Mouse (Mus musculus) thymus, adult 2 months (tissue): ENCODE measurements around the gene Usp24.

ENCODE experiments used
- CTCF ChIP-seq: fragments of 200-500 bp; IDR thresholded peaks from 2 replicates; pipeline ENCODE4 v1.5.1; 2012; ENCODE audit warnings: mild to moderate bottlenecking, control low read depth, low read length, moderate library complexity, borderline replicate concordance; ENCODE audit not compliant: control insufficient read depth, poor library complexity, insufficient read depth; ENCODE audit errors: extremely low read depth
- POLR2A ChIP-seq: fragments of 200-500 bp; IDR thresholded peaks from 2 replicates; pipeline ENCODE4 v1.6.1; 2012; ENCODE audit warnings: mild to moderate bottlenecking, low read length, control low read depth, moderate library complexity; ENCODE audit not compliant: control insufficient read depth, poor library complexity, insufficient read depth; ENCODE audit errors: extremely low read depth

GRCm38 (mm10) chr4:106333584-106333983, 17.6 kb downstream of the Usp24 start:
- TF ChIP-seq CTCF: no peak
- no peak for TF ChIP-seq POLR2A
